Mouse (Mus musculus) CH12.LX (cell line): ENCODE data around the gene Iqschfp. TPM values are rescaled to one million over a fixed set of nuclear protein-coding genes. Genes with fewer than 3 reads are reported as not detected.

Source experiments
- DNase-seq: peaks from one replicate; pipeline ENCODE4 v3.0.0-alpha.2; 2013; ENCODE audit errors: extremely low read depth
- H3K27ac ChIP-seq: 2 replicates; pipeline ENCODE4 v1.5.1; 2012; ENCODE audit warnings: low read depth, mild to moderate bottlenecking, control low read depth, moderate library complexity; ENCODE audit not compliant: insufficient read depth
- H3K27me3 ChIP-seq: replicated peaks from 2 replicates; pipeline ENCODE3; 2012; ENCODE audit warnings: inconsistent platforms
- H3K36me3 ChIP-seq, 2 experiments: replicated peaks in 1 of 2; 2 replicates each; pipeline versions ENCODE3 to v1.6.1; 2012; ENCODE audit warnings: inconsistent platforms in 1 of 2, low read length in 1 of 2, mild to moderate bottlenecking in 1 of 2, mixed read lengths in 1 of 2, moderate library complexity in 1 of 2; ENCODE audit not compliant: control insufficient read depth in 1 of 2, insufficient read depth in 1 of 2
- H3K4me1 ChIP-seq, 2 experiments: 2 replicates each; pipeline ENCODE4 v1.6.1; 2012; ENCODE audit warnings: inconsistent platforms in 1 of 2, moderate library complexity in 1 of 2; ENCODE audit not compliant: insufficient read depth in 2 of 2, control insufficient read depth in 1 of 2
- H3K4me2 ChIP-seq: 2 replicates; pipeline ENCODE4 v1.6.1; 2012; ENCODE audit warnings: low read depth, mild to moderate bottlenecking, control low read depth; ENCODE audit not compliant: poor library complexity, insufficient read depth, severe bottlenecking
- H3K4me3 ChIP-seq, 3 experiments: fragments of 150-350 bp in 1 of 3; sonication (generic) in 1 of 3; replicated peaks in 1 of 3; 2 replicates each; pipeline versions ENCODE3 to v1.5.1; 2011 to 2012; ENCODE audit warnings: low read depth in 2 of 3, low read length in 2 of 3, mild to moderate bottlenecking in 2 of 3, moderate library complexity in 2 of 3, control low read depth in 1 of 3, improper control_type of control experiment in 1 of 3, inconsistent platforms in 1 of 3, mixed read lengths in 1 of 3; ENCODE audit not compliant: poor library complexity in 1 of 3
- H3K79me2 ChIP-seq: replicated peaks from 2 replicates; pipeline ENCODE4 v1.6.1; 2012; ENCODE audit warnings: mild to moderate bottlenecking, moderate library complexity; ENCODE audit not compliant: control insufficient read depth, poor library complexity, insufficient read depth, severe bottlenecking; ENCODE audit errors: extremely low read depth
- H3K9ac ChIP-seq: 2 replicates; pipeline ENCODE4 v1.6.1; 2012; ENCODE audit warnings: low read depth, mild to moderate bottlenecking, control low read depth, moderate library complexity; ENCODE audit not compliant: insufficient read depth
- H3K9me3 ChIP-seq: replicated peaks from 2 replicates; pipeline ENCODE3; 2012; ENCODE audit warnings: low read length, inconsistent platforms, mixed read lengths
- CHD1 ChIP-seq: IDR thresholded peaks from 2 replicates; pipeline ENCODE4 v1.6.1; 2012; ENCODE audit warnings: low read depth, low read length, improper control_type of control experiment, inconsistent platforms
- CHD2 ChIP-seq: IDR thresholded peaks from 2 replicates; pipeline ENCODE4 v1.6.1; 2011; ENCODE audit warnings: low read length, improper control_type of control experiment
- CTCF ChIP-seq, 2 experiments: IDR thresholded peaks in 1 of 2; conservative IDR thresholded peaks in 1 of 2; 2 replicates each; pipeline ENCODE4 v1.5.1; 2011 to 2012; ENCODE audit warnings: low read depth in 2 of 2, low read length in 2 of 2, improper control_type of control experiment in 1 of 2, inconsistent platforms in 1 of 2, mild to moderate bottlenecking in 1 of 2, moderate library complexity in 1 of 2
- EP300 ChIP-seq: IDR thresholded peaks from 2 replicates; pipeline ENCODE4 v1.6.1; 2011; ENCODE audit warnings: low read length, improper control_type of control experiment
- GABPA ChIP-seq: IDR thresholded peaks from 2 replicates; pipeline ENCODE4 v1.6.1; 2012; ENCODE audit warnings: low read depth, low read length, improper control_type of control experiment, inconsistent platforms; ENCODE audit not compliant: insufficient replicate concordance
- KAT2A ChIP-seq: IDR thresholded peaks from 2 replicates; pipeline ENCODE4 v1.6.1; 2012; ENCODE audit warnings: low read length, improper control_type of control experiment, inconsistent platforms; ENCODE audit not compliant: insufficient replicate concordance
- MAX ChIP-seq: IDR thresholded peaks from 2 replicates; pipeline ENCODE4 v1.6.1; 2011; ENCODE audit warnings: low read length, improper control_type of control experiment
- MEF2A ChIP-seq: IDR thresholded peaks from 2 replicates; pipeline ENCODE4 v1.6.1; 2014; ENCODE audit warnings: low read depth, mild to moderate bottlenecking, inconsistent platforms, low read length, improper control_type of control experiment, borderline replicate concordance
- MYC ChIP-seq: IDR thresholded peaks from 2 replicates; pipeline ENCODE4 v1.6.1; 2011; ENCODE audit warnings: low read depth, mild to moderate bottlenecking, improper control_type of control experiment, low read length
- NRF1 ChIP-seq: IDR thresholded peaks from 2 replicates; pipeline ENCODE4 v1.6.1; 2014; ENCODE audit warnings: low read depth, mild to moderate bottlenecking, inconsistent platforms, low read length, improper control_type of control experiment, moderate library complexity
- PAX5 ChIP-seq: IDR thresholded peaks from 2 replicates; pipeline ENCODE4 v1.6.1; 2012; ENCODE audit warnings: low read length, inconsistent platforms, mixed read lengths
- POLR2A ChIP-seq: IDR thresholded peaks from 2 replicates; pipeline ENCODE4 v1.6.1; 2011; ENCODE audit warnings: low read depth, mild to moderate bottlenecking, improper control_type of control experiment, low read length
- RAD21 ChIP-seq: IDR thresholded peaks from 2 replicates; pipeline ENCODE4 v1.6.1; 2011; ENCODE audit warnings: low read depth, mild to moderate bottlenecking, low read length, improper control_type of control experiment, moderate library complexity
- RCOR1 ChIP-seq: conservative IDR thresholded peaks from 2 replicates; pipeline ENCODE4 v1.6.1; 2012; ENCODE audit warnings: low read depth, mild to moderate bottlenecking, inconsistent platforms, low read length, improper control_type of control experiment
- SIN3A ChIP-seq: IDR thresholded peaks from 2 replicates; pipeline ENCODE4 v1.6.1; 2012; ENCODE audit warnings: low read length, improper control_type of control experiment, inconsistent platforms
- TCF12 ChIP-seq: IDR thresholded peaks from 2 replicates; pipeline ENCODE4 v1.6.1; 2014; ENCODE audit warnings: low read depth, mild to moderate bottlenecking, inconsistent platforms, low read length, improper control_type of control experiment
- UBTF ChIP-seq: IDR thresholded peaks from 2 replicates; pipeline ENCODE4 v1.6.1; 2012; ENCODE audit warnings: low read depth, mild to moderate bottlenecking, inconsistent platforms, low read length, improper control_type of control experiment, moderate library complexity
- USF1 ChIP-seq: IDR thresholded peaks from 2 replicates; pipeline ENCODE4 v1.6.1; 2014; ENCODE audit warnings: low read depth, mild to moderate bottlenecking, inconsistent platforms, low read length, improper control_type of control experiment
- USF2 ChIP-seq: conservative IDR thresholded peaks from 2 replicates; pipeline ENCODE4 v1.6.1; 2011; ENCODE audit warnings: low read depth, low read length, improper control_type of control experiment
- ZMIZ1 ChIP-seq: IDR thresholded peaks from 2 replicates; pipeline ENCODE4 v1.6.1; 2012; ENCODE audit warnings: low read depth, mild to moderate bottlenecking, inconsistent platforms, low read length, improper control_type of control experiment
- dilution Hi-C: fragments of 300-500 bp; cut with MboI; formaldehyde crosslinking; loops from 2 replicates; pipeline ENCODE4 v1.14.3; 2020; ENCODE audit warnings: low sequenced_read_pairs; ENCODE audit not compliant: extremely low pct_unique_long_range_greater_than_20kb, extremely low pct_ligation_motif_present
- in situ Hi-C: fragments of 300-500 bp; cut with MboI; formaldehyde crosslinking; loops from 3 replicates; pipeline ENCODE4 v1.14.3; 2019; ENCODE audit warnings: low sequenced_read_pairs, low pct_ligation_motif_present, low pct_unique_long_range_greater_than_20kb, mixed read lengths
- polyA plus RNA-seq: library from polyadenylated mRNA; unstranded; fragments of >175 nt; gene quantifications from 2 replicates; pipeline ENCODE4 v1.2.1, GENCODE M21; 2012; ENCODE audit warnings: low read depth; ENCODE audit not compliant: insufficient read length
- total RNA-seq, 2 experiments: library from RNA; depleted of rRNA; stranded (reverse); fragments of 300-350 nt in 1 of 2; fragments of >200 nt in 1 of 2; gene quantifications; 2 replicates each; pipeline ENCODE4 v1.2.3; 2012 to 2014

Iqschfp gene
- total and polyA plus RNA-seq, 3 experiments: 0.13 to 0.25 TPM; not detected in 1

GRCm38 (mm10) chr3:68535160-68535728 is 643.2 kb downstream of the Iqschfp start:
- no peak for DNase-seq
- no peak overlapping the region for H3K4me2 ChIP-seq
- peaks cover 3% of the 10 kb centered on the region for H3K9me3 ChIP-seq
- no peak overlapping the region for H3K4me3 ChIP-seq
- no peaks in the 10 kb centered on the region for H3K4me1 ChIP-seq
- in situ Hi-C loops (loop anchor here (25.0 kb wide), 1 partner anchor 923 kb away; no protein-coding TSS in a partner anchor), dilution Hi-C loops (no loop called here)
- no peak overlapping the region for H3K9ac ChIP-seq
- no peaks in the 10 kb centered on the region for H3K79me2 ChIP-seq
- TF ChIP-seq GABPA (no peak), SIN3A (no peak)
- no peaks in the 10 kb centered on the region for H3K27me3 ChIP-seq
- H3K36me3 ChIP-seq: no peaks in the 10 kb centered on the region
- no peak overlapping the region for H3K27ac ChIP-seq

DNA sequence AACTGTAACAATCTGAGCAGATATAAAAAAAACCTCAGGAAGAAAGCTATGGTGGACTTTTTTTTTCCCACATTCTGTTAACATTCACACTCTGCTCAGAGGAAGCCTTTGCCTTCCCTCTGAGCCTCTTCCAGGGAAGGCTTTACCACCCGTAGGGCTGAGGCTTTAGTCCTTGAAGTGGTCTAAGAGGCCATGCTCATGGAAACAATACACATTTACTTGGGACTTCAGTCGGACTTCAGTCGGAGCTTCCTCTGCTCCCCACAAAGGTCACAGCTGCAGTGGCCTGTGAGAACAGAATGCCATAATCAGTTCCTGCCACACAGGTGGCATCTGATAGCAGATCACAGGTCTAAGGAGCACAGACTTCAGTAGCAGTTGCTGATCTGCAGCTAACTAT is 644.0 kb downstream of the Iqschfp start:
- no peak for TF ChIP-seq RAD21
- no peak for TF ChIP-seq USF2
- TF ChIP-seq ZMIZ1: no peak
- TF ChIP-seq UBTF: no peak
- no peak for TF ChIP-seq TCF12
- no peak for TF ChIP-seq MEF2A
- TF ChIP-seq POLR2A: no peak
- TF ChIP-seq RCOR1: no peak
- no peak for TF ChIP-seq CTCF (conservative IDR thresholded peaks at IDR 0.05 in 1 of 2, IDR thresholded peaks at IDR 0.05 in 1 of 2; ENCODE audit: low read depth in 2 of 2, low read length in 2 of 2)
- TF ChIP-seq EP300: no peak
- TF ChIP-seq CHD1: no peak
- TF ChIP-seq USF1: no peak
- TF ChIP-seq, all 38 proteins: peak for 0
- H3K36me3 ChIP-seq: no peaks in the 10 kb centered on the region
- no peak overlapping the region for H3K9ac ChIP-seq
- H3K4me1 ChIP-seq: no peaks in the 10 kb centered on the region
- H3K4me3 ChIP-seq: no peak overlapping the region
- in situ Hi-C loops (loop anchor here (25.0 kb wide), 1 partner anchor 924 kb away; no protein-coding TSS in a partner anchor), dilution Hi-C loops (no loop called here)
- no peaks in the 10 kb centered on the region for H3K79me2 ChIP-seq
- H3K4me2 ChIP-seq: no peak overlapping the region
- no peak for DNase-seq
- peaks cover 3% of the 10 kb centered on the region for H3K9me3 ChIP-seq
- no peaks in the 10 kb centered on the region for H3K27me3 ChIP-seq
- no peak overlapping the region for H3K27ac ChIP-seq

DNA sequence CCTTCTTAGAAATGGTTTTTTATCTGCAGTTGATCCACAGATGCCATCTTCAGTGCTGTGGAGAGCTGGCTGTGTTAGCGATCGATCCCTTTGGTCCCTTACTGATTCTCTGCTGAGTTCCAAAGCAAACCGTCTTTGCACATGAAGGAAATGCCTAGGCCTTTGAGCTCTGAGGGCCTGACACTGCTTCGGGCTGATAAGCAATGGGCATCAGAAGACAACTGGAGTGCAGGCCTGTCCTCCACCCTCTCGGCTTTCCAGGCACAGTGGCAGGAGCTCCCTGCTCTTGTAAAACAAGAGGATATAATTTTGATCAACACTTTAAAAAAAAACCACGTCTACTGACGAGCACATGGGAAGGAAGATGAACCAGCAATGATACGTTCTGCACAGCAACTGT is 649.7 kb downstream of the Iqschfp start:
- Histone ChIP-seq H3K79me2 (no peaks in the 10 kb centered on the region), H3K27me3 (no peaks in the 10 kb centered on the region), H3K4me2 (no peak overlapping the region), H3K9ac (no peak overlapping the region), H3K4me3 (no peak overlapping the region), H3K36me3 (no peaks in the 10 kb centered on the region), H3K4me1 (peaks cover 2 to 12% of the 10 kb centered on the region in 2 experiments; a peak in 2 of 4 replicates), H3K9me3 (no peaks in the 10 kb centered on the region)
- dilution Hi-C loops: no loop called here
- in situ Hi-C loops: loop anchor here (5.0 to 25.0 kb wide), 2 partner anchors 484 to 929 kb away; no protein-coding TSS in a partner anchor
- no peak for DNase-seq
- no peak for TF ChIP-seq USF1
- TF ChIP-seq RCOR1: no peak
- no peak for TF ChIP-seq NRF1
- no peak for TF ChIP-seq CHD2
- TF ChIP-seq MAX: no peak
- TF ChIP-seq MYC: no peak
- no peak for TF ChIP-seq KAT2A
- TF ChIP-seq SIN3A: no peak
- no peak for TF ChIP-seq PAX5
- TF ChIP-seq EP300: no peak
- TF ChIP-seq, all 38 proteins: peak for 0
- H3K27ac ChIP-seq: no peak overlapping the region
